Mouse (Mus musculus) fibroblast of lung, adult 2 months (primary cell): Measurements from ENCODE around the gene Sucnr1.
"Not testable (repeated sequence)": the region's sequence is repeated elsewhere in the genome, so short reads cannot be mapped to it uniquely, and the experiment has no call there.

ENCODE experiments used
- DNase-seq: peaks from one replicate; pipeline ENCODE4 v3.0.0-alpha.2; 2011; ENCODE audit warnings: low read depth

The Sucnr1 gene

GRCm38 (mm10) chr3:60081648-60082047 lies at the start of gene Sucnr1:
TSS of gene Sucnr1 (plus strand) at chr3:60081869.
- DNase-seq, result no peak

GRCm38 (mm10) chr3:60046221-60046913 lies 35.3 kb upstream of the Sucnr1 start:
- DNase-seq, result no peak

GRCm38 (mm10) chr3:60053231-60053927 lies 28.3 kb upstream of the Sucnr1 start:
- DNase-seq, result no peak

GRCm38 (mm10) chr3:60053931-60054330 lies 27.7 kb upstream of the Sucnr1 start:
- no peak for DNase-seq

GRCm38 (mm10) chr3:60056451-60056850 lies 25.2 kb upstream of the Sucnr1 start:
- DNase-seq, result no peak

- no peak for DNase-seq
These were observed 24.4 kb upstream of the Sucnr1 start for GRCm38 (mm10) chr3:60057070-60057808.

GRCm38 (mm10) chr3:60057809-60058082 lies 23.9 kb upstream of the Sucnr1 start:
- no peak for DNase-seq

GRCm38 (mm10) chr3:60078883-60079415 lies 2.7 kb upstream of the Sucnr1 start:
- no peak for DNase-seq

- DNase-seq, result no peak
These were observed 1.1 kb upstream of the Sucnr1 start for GRCm38 (mm10) chr3:60080572-60080971.

GRCm38 (mm10) chr3:60082746-60083145 lies 1.1 kb downstream of the Sucnr1 start:
- DNase-seq, result no peak

GRCm38 (mm10) chr3:60085729-60086128 lies 4.1 kb downstream of the Sucnr1 start:
- DNase-seq, result no peak

- DNase-seq, result no peak
These were observed 9.7 kb downstream of the Sucnr1 start for GRCm38 (mm10) chr3:60091321-60091720.

GRCm38 (mm10) chr3:60094386-60095156 lies 12.9 kb downstream of the Sucnr1 start:
- DNase-seq, result no peak

GRCm38 (mm10) chr3:60096941-60097340 lies 15.3 kb downstream of the Sucnr1 start:
- no peak for DNase-seq

GRCm38 (mm10) chr3:60097485-60097884 lies 15.8 kb downstream of the Sucnr1 start:
- DNase-seq, result no peak

- no peak for DNase-seq
These were observed 16.9 kb downstream of the Sucnr1 start for GRCm38 (mm10) chr3:60098521-60098920.

- no peak for DNase-seq
These were observed 22.9 kb downstream of the Sucnr1 start for GRCm38 (mm10) chr3:60104462-60105109.

GRCm38 (mm10) chr3:60106446-60106845 lies 24.8 kb downstream of the Sucnr1 start:
- not testable (repeated sequence) for DNase-seq

GRCm38 (mm10) chr3:60107736-60108135 lies 26.1 kb downstream of the Sucnr1 start:
- DNase-seq, result no peak

GRCm38 (mm10) chr3:60108815-60109214 lies 27.1 kb downstream of the Sucnr1 start:
- DNase-seq, result no peak

GRCm38 (mm10) chr3:60111135-60111710 lies 29.6 kb downstream of the Sucnr1 start:
- DNase-seq, result no peak
